Mouse (Mus musculus) ES-E14 (cell line): Measurements from ENCODE around the gene Atp6ap1l. TPM values are rescaled to one million over a fixed set of nuclear protein-coding genes. Genes with fewer than 3 reads are reported as not detected.

Source experiments
- DNase-seq: peaks from one replicate; pipeline ENCODE4 v3.0.0-alpha.2; 2013; ENCODE audit warnings: low read depth, low spot score
- H3K27ac ChIP-seq: 2 replicates; pipeline ENCODE4 v1.5.1; 2012; ENCODE audit warnings: low read depth, mild to moderate bottlenecking, low read length, moderate library complexity, mixed read lengths; ENCODE audit not compliant: poor library complexity, insufficient read depth, severe bottlenecking
- H3K36me3 ChIP-seq: 2 replicates; pipeline ENCODE4 v1.6.1; 2012; ENCODE audit warnings: mild to moderate bottlenecking, low read length, moderate library complexity, mixed read lengths; ENCODE audit not compliant: control insufficient read depth, poor library complexity, insufficient read depth, severe bottlenecking
- H3K4me1 ChIP-seq, 2 experiments: fragments of 150-350 bp in 1 of 2; sonication (generic) in 1 of 2; 2 replicates each; pipeline ENCODE4 v1.6.1; 2012; ENCODE audit warnings: low read length in 2 of 2, mild to moderate bottlenecking in 1 of 2, mixed read lengths in 1 of 2; ENCODE audit not compliant: control insufficient read depth in 2 of 2, insufficient read depth in 2 of 2, poor library complexity in 1 of 2
- H3K4me3 ChIP-seq, 2 experiments: fragments of 150-350 bp in 1 of 2; sonication (generic) in 1 of 2; 2 replicates each; pipeline ENCODE4 v1.5.1; 2012; ENCODE audit warnings: low read length in 2 of 2, low read depth in 1 of 2, mild to moderate bottlenecking in 1 of 2, mixed read lengths in 1 of 2; ENCODE audit not compliant: insufficient read depth in 1 of 2, poor library complexity in 1 of 2, severe bottlenecking in 1 of 2
- H3K9ac ChIP-seq: 2 replicates; pipeline ENCODE4 v1.6.1; 2012; ENCODE audit warnings: low read depth, mild to moderate bottlenecking, low read length, mixed read lengths; ENCODE audit not compliant: poor library complexity, insufficient read depth, severe bottlenecking
- H3K9me3 ChIP-seq: fragments of 150-350 bp; sonication (generic); 2 replicates; pipeline ENCODE4 v1.6.1; 2012; ENCODE audit warnings: low read depth, mild to moderate bottlenecking, low read length; ENCODE audit not compliant: control insufficient read depth, insufficient read depth
- CHD2 ChIP-seq: IDR thresholded peaks from 2 replicates; pipeline ENCODE4 v1.6.1; 2014; ENCODE audit warnings: mild to moderate bottlenecking, low read depth, low read length, inconsistent platforms
- HCFC1 ChIP-seq: IDR thresholded peaks from 2 replicates; pipeline ENCODE4 v1.6.1; 2012; ENCODE audit warnings: low read length, inconsistent platforms, borderline replicate concordance; ENCODE audit not compliant: insufficient read depth
- MAFK ChIP-seq: IDR thresholded peaks from 2 replicates; pipeline ENCODE4 v1.6.1; 2014; ENCODE audit warnings: mild to moderate bottlenecking, low read depth, low read length, inconsistent platforms; ENCODE audit not compliant: insufficient read depth
- ZC3H11A ChIP-seq: IDR thresholded peaks from 2 replicates; pipeline ENCODE4 v1.6.1; 2012; ENCODE audit warnings: low read depth, mild to moderate bottlenecking, inconsistent platforms, low read length, borderline replicate concordance
- ZNF384 ChIP-seq: IDR thresholded peaks from 2 replicates; pipeline ENCODE4 v1.6.1; 2012; ENCODE audit warnings: low read depth, low read length, inconsistent platforms
- in situ Hi-C, 2 experiments: fragments of 600-800 bp; cut with MboI; formaldehyde crosslinking; loops; one replicate each; pipeline ENCODE4 v1.15.1; 2025; ENCODE audit warnings: low sequenced_read_pairs in 2 of 2, inconsistent platforms in 1 of 2; ENCODE audit not compliant: unreplicated experiment in 2 of 2
- total RNA-seq: library from RNA; depleted of rRNA; stranded (reverse); fragments of 300-350 nt; gene quantifications from 2 replicates; pipeline ENCODE4 v1.2.3, GENCODE M21; 2012

Gene Atp6ap1l
- total RNA-seq, 1 experiment: 0.49 TPM

DNA sequence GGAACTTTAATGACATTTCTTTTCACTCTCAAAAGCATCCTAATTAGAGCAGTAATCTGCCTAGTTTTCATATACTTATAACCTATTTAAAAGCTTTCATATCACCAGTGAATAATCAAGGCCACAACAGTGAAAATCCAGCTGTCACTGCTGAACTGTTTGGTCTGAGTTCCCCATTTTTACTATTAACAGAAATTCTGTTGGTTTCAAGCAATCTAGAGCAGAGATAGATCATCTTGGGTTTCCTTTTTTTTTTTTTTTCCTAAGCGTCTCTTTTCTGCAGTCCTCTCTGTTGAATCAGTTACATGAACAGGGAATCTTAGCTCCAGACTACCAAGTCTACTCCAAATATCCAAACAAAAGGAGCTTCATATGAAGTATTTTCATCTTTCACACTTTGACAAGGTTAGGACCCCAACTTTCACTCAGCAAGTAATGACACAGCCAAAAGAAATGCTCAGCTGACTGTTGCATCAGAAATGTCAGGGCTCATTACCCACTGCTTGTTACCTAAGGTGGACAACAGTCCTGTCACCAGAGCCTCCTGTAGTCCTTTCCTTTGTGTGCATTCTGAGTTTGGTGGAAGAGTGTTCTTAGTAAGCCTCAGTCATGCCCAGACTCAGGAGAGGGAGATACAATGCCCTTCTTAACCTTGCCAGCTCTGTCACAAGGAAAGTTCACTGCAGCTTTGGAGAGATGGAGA, 23.3 kb downstream of the Atp6ap1l start:
- DNase-seq: no peak
- no peak overlapping the region for H3K9ac ChIP-seq
- H3K4me3 ChIP-seq: no peak overlapping the region
- no peaks in the 10 kb centered on the region for H3K4me1 ChIP-seq
- H3K27ac ChIP-seq: no peak overlapping the region
- H3K9me3 ChIP-seq: no peaks in the 10 kb centered on the region
- H3K36me3 ChIP-seq: no peaks in the 10 kb centered on the region
- in situ Hi-C loops: no loop called here
- TF ChIP-seq ZNF384 (no peak), MAFK (no peak), ZC3H11A (no peak), CHD2 (no peak), HCFC1 (no peak)

- peak overlapping the region; percentile 53; the same call in 1 of the 2 replicates for H3K27ac ChIP-seq
- no peak for TF ChIP-seq HCFC1
- no peak for TF ChIP-seq ZC3H11A
- no peak for TF ChIP-seq MAFK
- TF ChIP-seq ZNF384: no peak
- TF ChIP-seq CHD2: no peak
Measured at GRCm38 (mm10) chr13:90871579-90871978, 33.6 kb downstream of the Atp6ap1l start.

DNA sequence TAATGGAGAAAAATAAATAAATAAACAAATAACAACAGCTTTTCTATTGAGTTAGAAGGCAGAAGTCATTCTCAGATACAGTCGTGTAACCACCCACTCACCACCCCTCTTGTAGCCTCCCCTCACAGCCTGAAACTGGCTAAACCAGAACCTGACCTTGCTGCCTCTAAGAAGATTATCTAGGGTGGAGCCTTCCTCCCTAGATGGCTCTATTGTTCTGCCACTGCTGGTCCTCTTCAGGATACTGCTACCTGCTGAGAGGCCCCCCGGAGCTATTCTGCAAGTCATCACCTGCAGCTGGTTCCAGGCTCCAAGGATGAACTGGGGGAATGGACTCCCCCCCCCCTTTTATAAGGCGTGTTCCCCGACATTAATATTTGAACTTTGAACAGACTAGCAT, 36.0 kb downstream of the Atp6ap1l start:
- TF ChIP-seq CHD2: peak; percentile 64; the same call in 1 of the 2 replicates
- no peak for TF ChIP-seq ZNF384
- peak; percentile 67; the same call in 1 of the 2 replicates for TF ChIP-seq MAFK
- TF ChIP-seq ZC3H11A: no peak
- TF ChIP-seq HCFC1: no peak
- Histone ChIP-seq H3K27ac (peak overlapping the region; percentile 75; the same call in 1 of the 2 replicates), H3K9me3 (no peaks in the 10 kb centered on the region), H3K9ac (no peak overlapping the region), H3K36me3 (no peaks in the 10 kb centered on the region; the same call in 1 of the 2 replicates), H3K4me3 (no peak overlapping the region), H3K4me1 (peaks cover 8 to 10% of the 10 kb centered on the region in 2 experiments; a peak in 3 of 4 replicates)
- in situ Hi-C loops: no loop called here
- peak; percentile 68 for DNase-seq

More at GRCm38 (mm10) chr13:90871579-90871978, 33.6 kb downstream of the Atp6ap1l start:
- in situ Hi-C loops: no loop called here
- no peak overlapping the region; a peak in 1 of 4 replicates for H3K4me3 ChIP-seq
- H3K4me1 ChIP-seq: peaks cover 8 to 10% of the 10 kb centered on the region in 2 experiments; a peak in 3 of 4 replicates
- H3K36me3 ChIP-seq: no peaks in the 10 kb centered on the region; the same call in 1 of the 2 replicates
- no peak for DNase-seq
- no peak overlapping the region for H3K9ac ChIP-seq
- no peaks in the 10 kb centered on the region for H3K9me3 ChIP-seq

DNA sequence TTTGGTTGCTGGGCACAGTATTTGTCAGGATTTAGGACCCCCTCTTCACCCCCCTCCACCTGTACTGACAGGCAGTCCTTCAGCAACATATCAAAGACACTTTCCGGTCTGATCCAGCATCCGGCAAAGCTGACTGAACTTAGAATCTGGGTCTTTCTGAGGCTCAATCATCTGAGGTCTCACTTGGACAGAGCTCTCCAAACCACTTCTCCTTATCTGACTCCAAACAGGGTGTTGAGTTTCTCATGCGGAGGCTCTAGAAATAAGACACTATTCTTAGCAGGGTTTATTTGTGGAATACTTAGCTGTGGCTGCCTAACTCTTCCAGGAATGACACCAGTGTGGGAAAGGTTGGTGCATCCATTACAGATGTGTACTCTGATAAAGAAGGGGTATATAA, 43.0 kb downstream of the Atp6ap1l start:
- no peaks in the 10 kb centered on the region for H3K36me3 ChIP-seq
- no peak overlapping the region for H3K9ac ChIP-seq
- H3K9me3 ChIP-seq: no peaks in the 10 kb centered on the region
- no peaks in the 10 kb centered on the region for H3K4me1 ChIP-seq
- no peak overlapping the region for H3K27ac ChIP-seq
- in situ Hi-C loops: no loop called here
- H3K4me3 ChIP-seq: no peak overlapping the region
- no peak for DNase-seq
- no peak for TF ChIP-seq CHD2
- no peak for TF ChIP-seq ZC3H11A
- no peak for TF ChIP-seq ZNF384
- no peak for TF ChIP-seq HCFC1
- TF ChIP-seq MAFK: no peak
